Mouse (Mus musculus) cerebellum, adult 9-10 months (tissue): ENCODE data around the gene Rilp.

Source experiments
- DNase-seq: peaks from one replicate; pipeline ENCODE4 v3.0.0; 2022

The Rilp gene

GRCm38 (mm10) chr11:75509741-75510626 lies at the start of gene Rilp:
TSS of gene Rilp (plus strand) at chr11:75510094.
- DNase-seq, result peak; percentile 68

- DNase-seq, result peak; percentile 95
These were observed 49.6 kb upstream of the Rilp start for GRCm38 (mm10) chr11:75460103-75460843.

- DNase-seq, result peak; percentile 100
These were observed 48.8 kb upstream of the Rilp start, which contains the start of gene Tlcd2 for GRCm38 (mm10) chr11:75460844-75461742. TSS of gene Tlcd2 (plus strand) at chr11:75461715.

GRCm38 (mm10) chr11:75461743-75462252 lies 48.1 kb upstream of the Rilp start:
- no peak for DNase-seq

GRCm38 (mm10) chr11:75462253-75462783 lies 47.6 kb upstream of the Rilp start:
- DNase-seq, result peak; percentile 78

GRCm38 (mm10) chr11:75462865-75463336 lies 47.0 kb upstream of the Rilp start:
- peak; percentile 69 for DNase-seq

- DNase-seq, result peak; percentile 41
These were observed 46.3 kb upstream of the Rilp start for GRCm38 (mm10) chr11:75463624-75464023.

GRCm38 (mm10) chr11:75464417-75464816 lies 45.5 kb upstream of the Rilp start:
- peak; percentile 34 for DNase-seq

- no peak for DNase-seq
These were observed 44.8 kb upstream of the Rilp start for GRCm38 (mm10) chr11:75465051-75465450.

GRCm38 (mm10) chr11:75466731-75467505 lies 43.0 kb upstream of the Rilp start:
- DNase-seq, result no peak

GRCm38 (mm10) chr11:75467512-75468215 lies 42.2 kb upstream of the Rilp start:
- no peak for DNase-seq

GRCm38 (mm10) chr11:75468410-75468809 lies 41.5 kb upstream of the Rilp start:
- DNase-seq, result no peak

GRCm38 (mm10) chr11:75469261-75469660 lies 40.6 kb upstream of the Rilp start:
- DNase-seq, result no peak

- DNase-seq, result no peak
These were observed 39.2 kb upstream of the Rilp start for GRCm38 (mm10) chr11:75470675-75471074.

- no peak for DNase-seq
These were observed 37.3 kb upstream of the Rilp start for GRCm38 (mm10) chr11:75472469-75473081.

GRCm38 (mm10) chr11:75473376-75473775 lies 36.5 kb upstream of the Rilp start:
- DNase-seq, result no peak

GRCm38 (mm10) chr11:75486192-75486591 lies 23.7 kb upstream of the Rilp start:
- no peak for DNase-seq

GRCm38 (mm10) chr11:75486601-75487285 lies 23.2 kb upstream of the Rilp start, which contains the start of gene Prpf8:
TSS of gene Prpf8 (plus strand) at chr11:75486816.
- peak; percentile 99 for DNase-seq

GRCm38 (mm10) chr11:75487496-75487895 lies 22.4 kb upstream of the Rilp start:
- no peak for DNase-seq
